Mouse (Mus musculus) testis, adult 10 weeks (tissue): Measurements from ENCODE around the gene Actc1. TPM values are rescaled to one million over a fixed set of nuclear protein-coding genes. Genes with fewer than 3 reads are reported as not detected.

Experiments used
- polyA plus RNA-seq: library from polyadenylated mRNA; stranded (reverse); fragments of 350-450 nt; fragmentation: Illumina TruSeq; extraction: RNeasy Lipid Tissue Mini Kit (QIAGEN cat#74804); gene quantifications from one replicate; pipeline ENCODE4 v1.2.3, GENCODE M21; 2014; ENCODE audit warnings: low read depth, low replicate concordance

Gene Actc1
- polyA plus RNA-seq: not detected

GRCm38 (mm10) chr2:114052696-114053598 lies at the start of gene Actc1:
TSS of gene Actc1 (minus strand) at chr2:114053548.

DNA sequence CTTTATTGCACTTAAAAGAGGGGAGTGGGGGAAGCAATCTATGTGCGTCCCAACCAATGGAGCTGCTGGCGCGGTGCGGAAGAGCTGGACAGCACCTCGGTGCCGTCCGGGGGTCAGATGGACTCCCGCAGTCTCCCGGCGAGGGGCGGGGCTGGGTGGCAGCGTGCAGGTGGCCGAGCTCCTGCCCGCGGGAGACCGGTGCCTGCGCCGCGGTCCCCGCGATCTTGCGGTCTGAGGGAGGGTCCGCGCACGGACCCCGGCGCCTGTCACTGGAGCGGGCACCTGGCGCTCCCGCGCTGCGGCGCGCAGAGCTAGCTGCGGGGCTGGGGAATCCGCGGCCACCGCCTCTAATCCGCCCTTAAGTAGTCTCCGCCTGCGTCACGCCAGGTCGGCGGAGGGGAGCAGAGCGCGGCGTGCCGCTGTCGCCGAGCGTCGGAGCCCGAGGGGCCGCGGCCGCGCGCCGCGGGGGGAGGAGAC lies 40.0 kb downstream of the Actc1 start, which contains the start of gene Gjd2:
TSS of gene Gjd2 (minus strand) at position 325 of the 477 bp plus-strand sequence.

Other genes with a start within 250 kb of the Actc1 start
- gene Scg5, start 224.4 kb downstream of the Actc1 start, polyA plus RNA-seq: 1.4 TPM
- gene Arhgap11a, start 204.9 kb downstream of the Actc1 start, polyA plus RNA-seq: 10.0 TPM
- gene Gjd2, start 39.9 kb downstream of the Actc1 start, polyA plus RNA-seq: not detected
- gene Aqr, start 133.5 kb upstream of the Actc1 start, polyA plus RNA-seq: 35.2 TPM
- 21.3 TPM for gene Zfp770, start 147.9 kb upstream of the Actc1 start, polyA plus RNA-seq